Mouse (Mus musculus) liver, postnatal 0 days (tissue): Measurements from ENCODE around the gene Reg1. TPM values are rescaled to one million over a fixed set of nuclear protein-coding genes. Genes with fewer than 3 reads are reported as not detected.
"Not testable (repeated sequence)": the region's sequence is repeated elsewhere in the genome, so short reads cannot be mapped to it uniquely, and the experiment has no call there.

Source experiments
- ATAC-seq: fragments of 200-750 bp; cut with Nextera tagmentation; 2 replicates; pipeline ENCODE4 v1.8.0; 2017; ENCODE audit warnings: mild to moderate bottlenecking, moderate library complexity
- DNase-seq: peaks from one replicate; pipeline ENCODE4 v3.0.0-alpha.2; 2016
- H3K27ac ChIP-seq: fragments of 300-500 bp; sonication (generic); 2 replicates; pipeline ENCODE4 v1.5.1; 2014; ENCODE audit warnings: antibody characterized with exemption, moderate library complexity, mild to moderate bottlenecking, low read depth
- H3K27me3 ChIP-seq: fragments of 300-500 bp; sonication (generic); 2 replicates; pipeline ENCODE4 v1.6.1; 2014; ENCODE audit warnings: low read length, control low read depth, mixed read lengths; ENCODE audit not compliant: insufficient read depth
- H3K36me3 ChIP-seq: fragments of 300-500 bp; sonication (generic); replicated peaks from 2 replicates; pipeline ENCODE4 v1.6.1; 2014; ENCODE audit warnings: mild to moderate bottlenecking, control low read depth, low read length, moderate library complexity, mixed read lengths; ENCODE audit not compliant: insufficient read depth
- H3K4me1 ChIP-seq: fragments of 300-500 bp; sonication (generic); 2 replicates; pipeline ENCODE4 v1.6.1; 2014; ENCODE audit warnings: antibody characterized with exemption, mild to moderate bottlenecking, control low read depth; ENCODE audit not compliant: insufficient read depth
- H3K4me2 ChIP-seq: fragments of 300-500 bp; sonication (generic); 2 replicates; pipeline ENCODE4 v1.6.1; 2014; ENCODE audit warnings: low read depth, mild to moderate bottlenecking, low read length, moderate library complexity, mixed read lengths
- H3K4me3 ChIP-seq: fragments of 300-500 bp; sonication (generic); 2 replicates; pipeline ENCODE4 v1.5.1; 2014; ENCODE audit warnings: low read depth, low read length
- H3K9ac ChIP-seq: fragments of 300-500 bp; sonication (generic); replicated peaks from 2 replicates; pipeline ENCODE4 v1.6.1; 2014; ENCODE audit warnings: mild to moderate bottlenecking, moderate library complexity
- H3K9me3 ChIP-seq: fragments of 300-500 bp; sonication (generic); 2 replicates; pipeline ENCODE4 v1.6.1; 2016; ENCODE audit warnings: mild to moderate bottlenecking, control low read depth, low read length, mixed read lengths
- CTCF ChIP-seq: sonication (generic); IDR thresholded peaks from 2 replicates; pipeline ENCODE4 v1.5.1; 2016; ENCODE audit warnings: antibody characterized with exemption, low read depth
- EP300 ChIP-seq: IDR thresholded peaks from 2 replicates; pipeline ENCODE4 v1.6.1; 2016; ENCODE audit warnings: antibody characterized with exemption, low read depth, mild to moderate bottlenecking
- WGBS: fragments of 180-500 bp; shearing (Covaris S2); extraction: QIAGEN DNeasy Blood & Tissue Kit; methylation state at CpG from one replicate; pipeline ENCODE4 v1.1.7; 2014; ENCODE audit not compliant: insufficient replicate concordance; 5-methylcytosine and 5-hydroxymethylcytosine counted together
- polyA plus RNA-seq: library from polyadenylated mRNA; unstranded; fragments of >200 nt; fragmentation: Nextera tagmentation; extraction: Ambion mirVana; gene quantifications from 2 replicates; pipeline ENCODE4 v1.2.1, GENCODE M21; 2015

The Reg1 gene
- polyA plus RNA-seq, result 0.14 and 1.9 TPM in 2 replicates

- not testable (repeated sequence) for H3K36me3 ChIP-seq, H3K4me3 ChIP-seq, ATAC-seq, H3K9me3 ChIP-seq, H3K27me3 ChIP-seq, H3K27ac ChIP-seq, H3K9ac ChIP-seq, H3K4me2 ChIP-seq, DNase-seq, H3K4me1 ChIP-seq
Measured at GRCm38 (mm10) chr6:78422411-78422810, at the start of gene Reg1. TSS of gene Reg1 (plus strand) at chr6:78422711.

GRCm38 (mm10) chr6:78378765-78379164 lies 43.7 kb upstream of the Reg1 start, which contains the start of gene Reg3d:
TSS of gene Reg3d (minus strand) at chr6:78378865.
- Histone ChIP-seq H3K27me3 (no peaks in the 10 kb centered on the region), H3K9ac (no peak within 1 kb of the TSS), H3K4me2 (no peak within 1 kb of the TSS), H3K36me3 (no peaks in the 10 kb centered on the region), H3K9me3 (no peaks in the 10 kb centered on the region), H3K27ac (no peak within 1 kb of the TSS), H3K4me1 (no peaks in the 10 kb centered on the region), H3K4me3 (no peak within 1 kb of the TSS)
- ATAC-seq, result no peak
- 63% methylated on average over 2 of the region's 2 CpGs for WGBS
- DNase-seq, result no peak
- TF ChIP-seq EP300, result no peak
- no peak for TF ChIP-seq CTCF

- ATAC-seq, result no peak
Measured at GRCm38 (mm10) chr6:78380409-78380808, 42.1 kb upstream of the Reg1 start, which contains the start of gene Reg3a. TSS of gene Reg3a (plus strand) at chr6:78380709.

GRCm38 (mm10) chr6:78385609-78386008 lies 36.9 kb upstream of the Reg1 start:
- 70% methylated on average over 3 of the region's 3 CpGs for WGBS
- no peaks in the 10 kb centered on the region for H3K4me1 ChIP-seq
- ATAC-seq (no peak), DNase-seq (no peak)
- no peak overlapping the region for H3K4me2 ChIP-seq
- no peaks in the 10 kb centered on the region for H3K36me3 ChIP-seq
- H3K27ac ChIP-seq, result no peak overlapping the region
- no peak for TF ChIP-seq EP300
- no peak for TF ChIP-seq CTCF
- no peak overlapping the region for H3K4me3 ChIP-seq
- no peaks in the 10 kb centered on the region for H3K27me3 ChIP-seq
- no peaks in the 10 kb centered on the region for H3K9me3 ChIP-seq
- H3K9ac ChIP-seq, result no peak overlapping the region

More at GRCm38 (mm10) chr6:78380409-78380808, 42.1 kb upstream of the Reg1 start, which contains the start of gene Reg3a:
- Histone ChIP-seq H3K9me3 (no peaks in the 10 kb centered on the region), H3K4me2 (no peak within 1 kb of the TSS), H3K4me1 (no peaks in the 10 kb centered on the region), H3K9ac (no peak within 1 kb of the TSS), H3K4me3 (no peak within 1 kb of the TSS), H3K27me3 (no peaks in the 10 kb centered on the region), H3K27ac (no peak within 1 kb of the TSS), H3K36me3 (no peaks in the 10 kb centered on the region)
- no peak for DNase-seq
- TF ChIP-seq CTCF (no peak), EP300 (no peak)

- H3K27ac ChIP-seq, H3K4me1 ChIP-seq, H3K36me3 ChIP-seq, H3K27me3 ChIP-seq, H3K9ac ChIP-seq, H3K9me3 ChIP-seq, H3K4me2 ChIP-seq, DNase-seq, H3K4me3 ChIP-seq, ATAC-seq: not testable (repeated sequence)
- WGBS, result 95% methylated on average over 4 of the region's 17 CpGs
Measured at GRCm38 (mm10) chr6:78395323-78395722, 27.2 kb upstream of the Reg1 start, which contains the start of gene Reg2. TSS of gene Reg2 (plus strand) at chr6:78395623.

- Histone ChIP-seq H3K27ac (no peak overlapping the region), H3K9ac (no peak overlapping the region), H3K4me2 (no peak overlapping the region), H3K9me3 (no peaks in the 10 kb centered on the region), H3K4me1 (no peaks in the 10 kb centered on the region), H3K4me3 (no peak overlapping the region), H3K36me3 (no peaks in the 10 kb centered on the region), H3K27me3 (no peaks in the 10 kb centered on the region)
- TF ChIP-seq CTCF (no peak), EP300 (no peak)
- 68% methylated on average over 3 of the region's 3 CpGs for WGBS
- no peak for ATAC-seq
- DNase-seq, result no peak
Measured at GRCm38 (mm10) chr6:78425497-78425896, 3.0 kb downstream of the Reg1 start.

- no peaks in the 10 kb centered on the region for H3K9me3 ChIP-seq
- H3K4me3 ChIP-seq, result no peak overlapping the region
- no peaks in the 10 kb centered on the region for H3K36me3 ChIP-seq
- WGBS, result 41% methylated on average over 1 of the region's 1 CpGs
- ATAC-seq (no peak), DNase-seq (no peak)
- TF ChIP-seq CTCF (no peak), EP300 (no peak)
- H3K4me1 ChIP-seq, result no peaks in the 10 kb centered on the region
- no peak overlapping the region for H3K9ac ChIP-seq
- H3K27me3 ChIP-seq, result no peaks in the 10 kb centered on the region
- no peak overlapping the region for H3K27ac ChIP-seq
- no peak overlapping the region for H3K4me2 ChIP-seq
Measured at GRCm38 (mm10) chr6:78447202-78447601, 24.7 kb downstream of the Reg1 start.
